Mouse (Mus musculus): Measurements from ENCODE around the gene 4931440F15Rik.

The 4931440F15Rik gene

GRCm38 (mm10) chr11:29774296-29774695 is 51.2 kb downstream of the 4931440F15Rik start:
- H3K27me3 ChIP-seq (ENCODE audit: insufficient read depth, low read length): no peaks in the 10 kb centered on the region
- H3K4me3 ChIP-seq (replicated peaks; ENCODE audit: low read length): no peak overlapping the region
- no peaks in the 10 kb centered on the region for H3K9me3 ChIP-seq (ENCODE audit: low read length)
- H3K36me3 ChIP-seq (ENCODE audit: insufficient read depth, low read length): no peaks in the 10 kb centered on the region
- TF ChIP-seq CTCF (conservative IDR thresholded peaks at IDR 0.05; ENCODE audit: low read length) (no peak), POU5F1 (IDR thresholded peaks at IDR 0.05; ENCODE audit: borderline replicate concordance, low read length) (no peak), NANOG (IDR thresholded peaks at IDR 0.05; ENCODE audit: borderline replicate concordance, low read length) (no peak)
- peaks cover 7% of the 10 kb centered on the region for H3K4me1 ChIP-seq (replicated peaks; ENCODE audit: low read depth, low read length)
